Mouse (Mus musculus): ENCODE data around the gene D5Ertd579e. TPM values are rescaled to one million over a fixed set of nuclear protein-coding genes. Genes with fewer than 3 reads are reported as not detected.

The D5Ertd579e gene
- polyA plus RNA-seq, 1 experiment from 2014 or later = 27.8 TPM

- ATAC-seq (replicated peaks; ENCODE audit: insufficient number of reproducible peaks, low FRiP score, low TSS enrichment) = no peak
- H3K9ac ChIP-seq (ENCODE audit: low read depth, low read length) = no peak overlapping the region
- no peaks in the 10 kb centered on the region for H3K36me3 ChIP-seq (ENCODE audit: control insufficient read depth, insufficient read depth, low read length)
- no peak overlapping the region for H3K4me3 ChIP-seq (ENCODE audit: low read depth, low read length)
- H3K27me3 ChIP-seq (ENCODE audit: control insufficient read depth, insufficient read depth, low read length) = no peaks in the 10 kb centered on the region
- 63% methylated on average over 12 of the region's 12 CpGs for WGBS (ENCODE audit: insufficient replicate concordance)
- H3K4me2 ChIP-seq = no peak overlapping the region
- peaks cover 22% of the 10 kb centered on the region for H3K4me1 ChIP-seq (ENCODE audit: control insufficient read depth, insufficient read depth, low read length)
- H3K27ac ChIP-seq (ENCODE audit: low read depth, low read length) = no peak overlapping the region
- no peaks in the 10 kb centered on the region for H3K9me3 ChIP-seq (replicated peaks; ENCODE audit: control insufficient read depth, low read length)
Measured at GRCm38 (mm10) chr5:36725861-36726260, 30.0 kb upstream of the D5Ertd579e start.

- Histone ChIP-seq H3K9ac (ENCODE audit: low read depth, low read length) (peak overlapping the region; percentile 10; the same call in 1 of the 2 replicates), H3K4me2 (no peak overlapping the region), H3K4me3 (ENCODE audit: low read depth, low read length) (no peak overlapping the region), H3K27ac (ENCODE audit: low read depth, low read length) (no peak overlapping the region), H3K4me1 (ENCODE audit: control insufficient read depth, insufficient read depth, low read length) (peaks cover 30% of the 10 kb centered on the region), H3K36me3 (ENCODE audit: control insufficient read depth, insufficient read depth, low read length) (no peaks in the 10 kb centered on the region), H3K27me3 (ENCODE audit: control insufficient read depth, insufficient read depth, low read length) (no peaks in the 10 kb centered on the region), H3K9me3 (replicated peaks; ENCODE audit: control insufficient read depth, low read length) (no peaks in the 10 kb centered on the region)
- WGBS (ENCODE audit: insufficient replicate concordance) = 65% methylated on average over 7 of the region's 7 CpGs
- ATAC-seq (replicated peaks; ENCODE audit: insufficient number of reproducible peaks, low FRiP score, low TSS enrichment) = no peak
Measured at GRCm38 (mm10) chr5:36724274-36724673, 28.4 kb upstream of the D5Ertd579e start.

GRCm38 (mm10) chr5:36723356-36723755, 27.5 kb upstream of the D5Ertd579e start:
- H3K9ac ChIP-seq (ENCODE audit: low read depth, low read length) = no peak overlapping the region
- 81% methylated on average over 9 of the region's 9 CpGs for WGBS (ENCODE audit: insufficient replicate concordance)
- H3K27me3 ChIP-seq (ENCODE audit: control insufficient read depth, insufficient read depth, low read length) = no peaks in the 10 kb centered on the region
- no peak for ATAC-seq (replicated peaks; ENCODE audit: insufficient number of reproducible peaks, low FRiP score, low TSS enrichment)
- H3K4me2 ChIP-seq = no peak overlapping the region
- no peaks in the 10 kb centered on the region for H3K9me3 ChIP-seq (replicated peaks; ENCODE audit: control insufficient read depth, low read length)
- H3K27ac ChIP-seq (ENCODE audit: low read depth, low read length) = no peak overlapping the region
- H3K4me3 ChIP-seq (ENCODE audit: low read depth, low read length) = no peak overlapping the region
- no peaks in the 10 kb centered on the region for H3K36me3 ChIP-seq (ENCODE audit: control insufficient read depth, insufficient read depth, low read length)
- H3K4me1 ChIP-seq (ENCODE audit: control insufficient read depth, insufficient read depth, low read length) = peaks cover 30% of the 10 kb centered on the region

- ATAC-seq (replicated peaks; ENCODE audit: insufficient number of reproducible peaks, low FRiP score, low TSS enrichment) = no peak
Measured at GRCm38 (mm10) chr5:36722415-36722856, 26.6 kb upstream of the D5Ertd579e start.

GRCm38 (mm10) chr5:36720710-36721375, 25.0 kb upstream of the D5Ertd579e start:
- Histone ChIP-seq H3K27ac (ENCODE audit: low read depth, low read length) (peak overlapping the region; percentile 76), H3K4me2 (peak overlapping the region; percentile 31; the same call in 1 of the 2 replicates), H3K36me3 (ENCODE audit: control insufficient read depth, insufficient read depth, low read length) (no peaks in the 10 kb centered on the region), H3K9ac (ENCODE audit: low read depth, low read length) (peak overlapping the region; percentile 34), H3K9me3 (replicated peaks; ENCODE audit: control insufficient read depth, low read length) (no peaks in the 10 kb centered on the region), H3K4me3 (ENCODE audit: low read depth, low read length) (no peak overlapping the region), H3K4me1 (ENCODE audit: control insufficient read depth, insufficient read depth, low read length) (peaks cover 32% of the 10 kb centered on the region), H3K27me3 (ENCODE audit: control insufficient read depth, insufficient read depth, low read length) (no peaks in the 10 kb centered on the region)
- peak; percentile 87 for ATAC-seq (replicated peaks; ENCODE audit: insufficient number of reproducible peaks, low FRiP score, low TSS enrichment)
- WGBS (ENCODE audit: insufficient replicate concordance) = 41% methylated on average over 5 of the region's 5 CpGs

More at GRCm38 (mm10) chr5:36722415-36722856, 26.6 kb upstream of the D5Ertd579e start:
- 50% methylated on average over 6 of the region's 6 CpGs for WGBS (ENCODE audit: insufficient replicate concordance)
- H3K9me3 ChIP-seq (replicated peaks; ENCODE audit: control insufficient read depth, low read length) = no peaks in the 10 kb centered on the region
- peak overlapping the region; percentile 32; the same call in 1 of the 2 replicates for H3K27ac ChIP-seq (ENCODE audit: low read depth, low read length)
- H3K4me2 ChIP-seq = no peak overlapping the region
- H3K4me1 ChIP-seq (ENCODE audit: control insufficient read depth, insufficient read depth, low read length) = peaks cover 30% of the 10 kb centered on the region
- H3K9ac ChIP-seq (ENCODE audit: low read depth, low read length) = no peak overlapping the region
- H3K36me3 ChIP-seq (ENCODE audit: control insufficient read depth, insufficient read depth, low read length) = no peaks in the 10 kb centered on the region
- no peak overlapping the region for H3K4me3 ChIP-seq (ENCODE audit: low read depth, low read length)
- H3K27me3 ChIP-seq (ENCODE audit: control insufficient read depth, insufficient read depth, low read length) = no peaks in the 10 kb centered on the region

GRCm38 (mm10) chr5:36720219-36720618, 24.4 kb upstream of the D5Ertd579e start:
- no peaks in the 10 kb centered on the region for H3K36me3 ChIP-seq (ENCODE audit: control insufficient read depth, insufficient read depth, low read length)
- H3K9ac ChIP-seq (ENCODE audit: low read depth, low read length) = no peak overlapping the region
- peak overlapping the region; percentile 76 for H3K27ac ChIP-seq (ENCODE audit: low read depth, low read length)
- peaks cover 38% of the 10 kb centered on the region for H3K4me1 ChIP-seq (ENCODE audit: control insufficient read depth, insufficient read depth, low read length)
- 82% methylated on average over 5 of the region's 5 CpGs for WGBS (ENCODE audit: insufficient replicate concordance)
- H3K4me3 ChIP-seq (ENCODE audit: low read depth, low read length) = no peak overlapping the region
- no peak for ATAC-seq (replicated peaks; ENCODE audit: insufficient number of reproducible peaks, low FRiP score, low TSS enrichment)
- H3K4me2 ChIP-seq = no peak overlapping the region
- no peaks in the 10 kb centered on the region for H3K27me3 ChIP-seq (ENCODE audit: control insufficient read depth, insufficient read depth, low read length)
- no peaks in the 10 kb centered on the region for H3K9me3 ChIP-seq (replicated peaks; ENCODE audit: control insufficient read depth, low read length)

- Histone ChIP-seq H3K4me3 (ENCODE audit: low read depth, low read length) (no peak overlapping the region), H3K4me2 (no peak overlapping the region), H3K36me3 (ENCODE audit: control insufficient read depth, insufficient read depth, low read length) (no peaks in the 10 kb centered on the region), H3K27ac (ENCODE audit: low read depth, low read length) (no peak overlapping the region), H3K9me3 (replicated peaks; ENCODE audit: control insufficient read depth, low read length) (no peaks in the 10 kb centered on the region), H3K9ac (ENCODE audit: low read depth, low read length) (no peak overlapping the region), H3K27me3 (ENCODE audit: control insufficient read depth, insufficient read depth, low read length) (no peaks in the 10 kb centered on the region), H3K4me1 (ENCODE audit: control insufficient read depth, insufficient read depth, low read length) (peaks cover 44% of the 10 kb centered on the region)
- ATAC-seq (replicated peaks; ENCODE audit: insufficient number of reproducible peaks, low FRiP score, low TSS enrichment) = no peak
- 83% methylated on average over 3 of the region's 3 CpGs for WGBS (ENCODE audit: insufficient replicate concordance)
Measured at GRCm38 (mm10) chr5:36719601-36720000, 23.8 kb upstream of the D5Ertd579e start.

- no peaks in the 10 kb centered on the region for H3K9me3 ChIP-seq (replicated peaks; ENCODE audit: control insufficient read depth, low read length)
- H3K36me3 ChIP-seq (ENCODE audit: control insufficient read depth, insufficient read depth, low read length) = no peaks in the 10 kb centered on the region
- no peak overlapping the region for H3K4me2 ChIP-seq
- H3K27me3 ChIP-seq (ENCODE audit: control insufficient read depth, insufficient read depth, low read length) = no peaks in the 10 kb centered on the region
- no peak overlapping the region for H3K4me3 ChIP-seq (ENCODE audit: low read depth, low read length)
- no peak overlapping the region for H3K27ac ChIP-seq (ENCODE audit: low read depth, low read length)
- ATAC-seq (replicated peaks; ENCODE audit: insufficient number of reproducible peaks, low FRiP score, low TSS enrichment) = no peak
- WGBS (ENCODE audit: insufficient replicate concordance) = 83% methylated on average over 5 of the region's 5 CpGs
- no peak overlapping the region for H3K9ac ChIP-seq (ENCODE audit: low read depth, low read length)
- H3K4me1 ChIP-seq (ENCODE audit: control insufficient read depth, insufficient read depth, low read length) = peaks cover 48% of the 10 kb centered on the region
Measured at GRCm38 (mm10) chr5:36719135-36719534, 23.3 kb upstream of the D5Ertd579e start.

- peaks cover 55% of the 10 kb centered on the region for H3K4me1 ChIP-seq (ENCODE audit: control insufficient read depth, insufficient read depth, low read length)
- no peaks in the 10 kb centered on the region for H3K9me3 ChIP-seq (replicated peaks; ENCODE audit: control insufficient read depth, low read length)
- no peak overlapping the region for H3K9ac ChIP-seq (ENCODE audit: low read depth, low read length)
- no peak for ATAC-seq (replicated peaks; ENCODE audit: insufficient number of reproducible peaks, low FRiP score, low TSS enrichment)
- H3K4me2 ChIP-seq = no peak overlapping the region
- no peaks in the 10 kb centered on the region for H3K36me3 ChIP-seq (ENCODE audit: control insufficient read depth, insufficient read depth, low read length)
- no peaks in the 10 kb centered on the region for H3K27me3 ChIP-seq (ENCODE audit: control insufficient read depth, insufficient read depth, low read length)
- no peak overlapping the region for H3K4me3 ChIP-seq (ENCODE audit: low read depth, low read length)
- 77% methylated on average over 3 of the region's 3 CpGs for WGBS (ENCODE audit: insufficient replicate concordance)
- no peak overlapping the region for H3K27ac ChIP-seq (ENCODE audit: low read depth, low read length)
Measured at GRCm38 (mm10) chr5:36717889-36718288, 22.1 kb upstream of the D5Ertd579e start.

Measured in heart, embryonic 11.5 days (tissue).